Mouse (Mus musculus) forebrain, postnatal 0 days (tissue): ENCODE measurements around the gene Defb30. TPM values are rescaled to one million over a fixed set of nuclear protein-coding genes. Genes with fewer than 3 reads are reported as not detected.

Source experiments
- ATAC-seq: fragments of 200-750 bp; cut with Nextera tagmentation; 2 replicates; pipeline ENCODE4 v1.8.0; 2017; ENCODE audit warnings: mild to moderate bottlenecking, moderate library complexity
- DNase-seq: peaks from one replicate; pipeline ENCODE4 v3.0.0-alpha.2; 2015
- H3K27ac ChIP-seq: fragments of 300-500 bp; sonication (generic); 2 replicates; pipeline ENCODE4 v1.5.1; 2014; ENCODE audit warnings: low read depth, mild to moderate bottlenecking, antibody characterized with exemption, low read length, moderate library complexity, mixed read lengths
- H3K27me3 ChIP-seq: fragments of 300-500 bp; sonication (generic); 2 replicates; pipeline ENCODE4 v1.6.1; 2014; ENCODE audit warnings: mild to moderate bottlenecking, low read length, mixed read lengths; ENCODE audit not compliant: insufficient read depth
- H3K36me3 ChIP-seq: fragments of 300-500 bp; sonication (generic); 2 replicates; pipeline ENCODE4 v1.6.1; 2014; ENCODE audit warnings: mild to moderate bottlenecking, moderate library complexity; ENCODE audit not compliant: insufficient read depth
- H3K4me1 ChIP-seq: fragments of 300-500 bp; sonication (generic); 2 replicates; pipeline ENCODE4 v1.6.1; 2014; ENCODE audit warnings: antibody characterized with exemption; ENCODE audit not compliant: insufficient read depth
- H3K4me2 ChIP-seq: fragments of 300-500 bp; sonication (generic); 2 replicates; pipeline ENCODE4 v1.6.1; 2014; ENCODE audit warnings: low read depth, mild to moderate bottlenecking, moderate library complexity
- H3K4me3 ChIP-seq: fragments of 300-500 bp; sonication (generic); 2 replicates; pipeline ENCODE4 v1.5.1; 2014; ENCODE audit warnings: low read depth, low read length, mixed read lengths
- H3K9ac ChIP-seq: fragments of 300-500 bp; sonication (generic); 2 replicates; pipeline ENCODE4 v1.6.1; 2014; ENCODE audit warnings: mild to moderate bottlenecking
- H3K9me3 ChIP-seq: fragments of 300-500 bp; sonication (generic); 2 replicates; pipeline ENCODE4 v1.6.1; 2016; ENCODE audit warnings: low read length
- CTCF ChIP-seq: sonication (generic); IDR thresholded peaks from 2 replicates; pipeline ENCODE4 v1.5.1; 2016; ENCODE audit warnings: antibody characterized with exemption, control low read depth, low read depth
- WGBS: fragments of 180-500 bp; shearing (Covaris S2); extraction: QIAGEN DNeasy Blood & Tissue Kit; methylation state at CpG from one replicate; pipeline ENCODE4 v1.1.7; 2014; 5-methylcytosine and 5-hydroxymethylcytosine counted together
- polyA plus RNA-seq: library from polyadenylated mRNA; unstranded; fragments of >200 nt; fragmentation: Nextera tagmentation; extraction: Ambion mirVana; gene quantifications from 2 replicates; pipeline ENCODE4 v1.2.1, GENCODE M21; 2015
- total RNA-seq: library from RNA; depleted of rRNA; stranded (reverse); fragments of >200 nt; gene quantifications from 2 replicates; pipeline ENCODE4 v1.2.3, GENCODE M21; 2014; rRNA removed

Defb30 gene
- total RNA-seq (not detected in 2 replicates), polyA plus RNA-seq (not detected in 2 replicates)

DNA sequence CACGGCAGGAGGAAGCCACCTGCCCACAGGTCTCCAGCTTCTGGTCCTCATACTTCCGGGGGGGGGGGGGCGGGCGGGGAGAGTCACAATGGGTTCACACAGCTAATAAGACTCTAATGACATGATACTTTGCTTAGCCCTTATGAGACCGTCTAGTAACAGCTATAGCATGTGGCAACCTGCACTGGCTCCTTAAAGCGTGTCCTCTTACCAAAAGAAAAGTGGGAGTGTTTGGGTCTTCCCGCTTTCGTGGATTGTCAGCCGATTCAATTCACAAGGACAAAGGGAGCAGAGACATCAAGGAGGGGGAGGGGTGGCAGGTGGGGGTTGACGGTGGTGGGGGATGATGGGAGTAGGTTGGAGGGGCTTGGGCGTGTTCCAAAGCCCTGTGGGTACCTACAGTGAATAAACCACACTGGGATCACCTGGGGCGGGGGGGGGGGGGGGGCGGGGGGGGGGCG, at the start of gene Defb30:
Defb30 (minus strand) TSS at position 51 of the 461 bp plus-strand sequence.
- DNase-seq (no peak), ATAC-seq (no peak)
- Histone ChIP-seq H3K4me1 (no peaks in the 10 kb centered on the region), H3K4me2 (no peak within 1 kb of the TSS), H3K9ac (no peak within 1 kb of the TSS), H3K4me3 (no peak within 1 kb of the TSS), H3K36me3 (no peaks in the 10 kb centered on the region), H3K9me3 (no peaks in the 10 kb centered on the region), H3K27ac (no peak within 1 kb of the TSS), H3K27me3 (no peaks in the 10 kb centered on the region)
- TF ChIP-seq CTCF: no peak
- WGBS: 69% methylated on average over 11 of the region's 14 CpGs

GRCm38 (mm10) chr14:63067708-63068107, 17.9 kb upstream of the Defb30 start:
- no peak for ATAC-seq
- WGBS: 86% methylated on average over 15 of the region's 15 CpGs

GRCm38 (mm10) chr14:63066630-63067310, 17.0 kb upstream of the Defb30 start:
- peak; percentile 86 for ATAC-seq
- Histone ChIP-seq H3K4me2 (peak overlapping the region; percentile 41), H3K9ac (no peak overlapping the region), H3K4me3 (no peak overlapping the region), H3K27me3 (no peaks in the 10 kb centered on the region), H3K9me3 (no peaks in the 10 kb centered on the region), H3K4me1 (no peaks in the 10 kb centered on the region), H3K27ac (no peak overlapping the region), H3K36me3 (no peaks in the 10 kb centered on the region)
- TF ChIP-seq CTCF: peak; percentile 93
- peak; percentile 92 for DNase-seq
- 27% methylated on average over 16 of the region's 16 CpGs for WGBS

More at GRCm38 (mm10) chr14:63067708-63068107, 17.9 kb upstream of the Defb30 start:
- Histone ChIP-seq H3K27ac (no peak overlapping the region), H3K9ac (no peak overlapping the region), H3K4me2 (no peak overlapping the region), H3K4me3 (no peak overlapping the region), H3K4me1 (no peaks in the 10 kb centered on the region), H3K36me3 (no peaks in the 10 kb centered on the region), H3K9me3 (no peaks in the 10 kb centered on the region), H3K27me3 (no peaks in the 10 kb centered on the region)
- no peak for TF ChIP-seq CTCF
- no peak for DNase-seq

DNA sequence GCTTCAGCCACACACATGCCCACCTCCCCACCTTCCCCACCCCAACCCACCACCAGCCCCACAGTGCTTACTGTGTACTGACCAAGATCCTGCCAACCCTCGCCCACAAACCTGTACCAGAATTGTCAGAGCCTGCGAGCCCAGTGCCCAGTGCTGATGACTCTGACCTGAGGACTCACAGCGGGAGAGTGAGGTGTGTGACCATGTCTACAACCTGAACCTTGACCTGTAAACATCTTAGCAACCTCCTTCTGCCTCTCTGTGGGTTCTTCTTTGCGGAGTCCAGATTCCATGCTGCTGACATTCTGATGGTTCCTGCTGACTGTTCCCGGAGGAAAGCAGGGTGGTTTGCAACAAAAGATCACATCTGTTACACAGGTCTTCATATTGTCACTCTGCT, 15.6 kb upstream of the Defb30 start:
- no peak for ATAC-seq
- Histone ChIP-seq H3K4me3 (no peak overlapping the region), H3K36me3 (no peaks in the 10 kb centered on the region), H3K27me3 (no peaks in the 10 kb centered on the region), H3K9ac (no peak overlapping the region), H3K4me1 (no peaks in the 10 kb centered on the region), H3K9me3 (no peaks in the 10 kb centered on the region), H3K27ac (no peak overlapping the region), H3K4me2 (no peak overlapping the region)
- DNase-seq: no peak
- no peak for TF ChIP-seq CTCF
- 79% methylated on average over 5 of the region's 5 CpGs for WGBS

DNA sequence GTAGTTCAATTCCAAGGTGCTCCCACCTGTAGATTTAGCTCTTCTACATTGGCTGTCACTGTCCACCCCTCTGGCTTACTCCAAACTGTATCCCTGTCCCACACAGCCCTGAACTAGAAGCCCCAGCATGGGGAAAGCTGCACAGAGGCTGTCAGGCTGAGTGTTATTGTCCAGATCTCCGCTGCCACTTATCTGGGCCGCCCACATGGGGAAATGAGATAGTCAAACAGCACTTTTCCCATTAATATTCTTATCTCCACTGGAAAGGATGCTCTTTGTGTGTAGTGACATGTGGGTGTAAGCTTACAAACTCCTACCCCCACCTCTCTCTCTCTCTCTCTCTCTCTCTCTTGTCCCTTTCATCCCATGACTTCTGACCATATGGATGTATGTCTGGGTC, 12.4 kb upstream of the Defb30 start:
- 98% methylated on average over 2 of the region's 2 CpGs for WGBS
- Histone ChIP-seq H3K9me3 (no peaks in the 10 kb centered on the region), H3K36me3 (no peaks in the 10 kb centered on the region), H3K9ac (no peak overlapping the region), H3K4me1 (no peaks in the 10 kb centered on the region), H3K4me2 (no peak overlapping the region), H3K27ac (no peak overlapping the region), H3K27me3 (no peaks in the 10 kb centered on the region), H3K4me3 (no peak overlapping the region)
- TF ChIP-seq CTCF: no peak
- ATAC-seq: no peak
- no peak for DNase-seq

DNA sequence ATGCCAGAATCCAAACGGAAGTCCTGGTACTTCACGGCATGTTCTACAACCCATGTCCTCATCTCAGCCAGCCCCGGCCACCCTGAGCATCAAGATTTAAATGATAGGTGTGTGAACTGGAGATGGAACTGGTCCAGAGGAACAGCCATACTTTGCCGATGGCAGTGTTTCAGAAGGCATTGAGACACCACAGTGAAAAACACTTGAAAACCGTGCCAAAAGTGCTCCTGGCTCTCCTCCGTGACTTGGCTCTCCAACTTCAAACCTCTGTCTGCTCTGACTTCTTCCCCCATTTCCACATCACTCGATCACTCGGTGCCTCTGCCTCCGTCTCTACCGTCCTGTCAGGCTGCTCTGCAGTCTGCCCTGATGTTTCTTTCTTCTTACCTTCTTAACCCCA, 10.6 kb upstream of the Defb30 start:
- 71% methylated on average over 10 of the region's 10 CpGs for WGBS
- ATAC-seq: no peak
- Histone ChIP-seq H3K4me3 (no peak overlapping the region), H3K9ac (no peak overlapping the region), H3K36me3 (no peaks in the 10 kb centered on the region), H3K27ac (no peak overlapping the region), H3K9me3 (no peaks in the 10 kb centered on the region), H3K4me2 (no peak overlapping the region), H3K27me3 (no peaks in the 10 kb centered on the region), H3K4me1 (no peaks in the 10 kb centered on the region)
- TF ChIP-seq CTCF: no peak
- DNase-seq: no peak

GRCm38 (mm10) chr14:63054729-63055128, 5.0 kb upstream of the Defb30 start:
- Histone ChIP-seq H3K27ac (no peak overlapping the region), H3K4me3 (no peak overlapping the region), H3K4me1 (no peaks in the 10 kb centered on the region), H3K9ac (no peak overlapping the region), H3K27me3 (no peaks in the 10 kb centered on the region), H3K9me3 (no peaks in the 10 kb centered on the region), H3K4me2 (no peak overlapping the region), H3K36me3 (no peaks in the 10 kb centered on the region)
- peak; percentile 22 for TF ChIP-seq CTCF
- ATAC-seq (peak; percentile 94), DNase-seq (peak; percentile 63)
- 30% methylated on average over 6 of the region's 6 CpGs for WGBS
